Mouse (Mus musculus): ENCODE measurements around the gene Timm8a2.

Gene Timm8a2

DNA sequence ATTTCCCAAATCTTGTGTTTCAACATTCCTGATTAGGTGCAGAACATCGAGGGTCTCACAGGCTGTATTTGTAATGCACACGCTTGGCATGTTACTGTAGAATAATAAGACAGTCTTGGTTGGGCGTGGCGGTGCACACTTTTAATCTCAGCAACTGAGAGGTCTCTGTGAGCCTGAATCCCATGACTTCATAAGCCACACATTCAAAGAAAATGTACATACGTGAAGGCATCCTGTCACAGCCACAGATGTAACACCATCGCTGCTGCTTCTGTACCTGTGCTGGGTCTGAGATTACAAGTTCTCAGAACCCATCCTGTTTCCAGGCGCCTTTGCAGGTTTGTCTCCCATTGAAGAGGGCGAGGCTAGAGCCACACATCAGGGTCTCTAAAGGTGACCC is 22.7 kb upstream of the Timm8a2 start:
- DNase-seq (ENCODE audit: low spot score in 2 of 2), result no peak

- no peak for DNase-seq (ENCODE audit: low spot score in 2 of 2)
Observed at GRCm38 (mm10) chr14:122012193-122012592, 22.3 kb upstream of the Timm8a2 start.

GRCm38 (mm10) chr14:122012814-122013213 is 21.7 kb upstream of the Timm8a2 start:
- DNase-seq (ENCODE audit: low spot score in 2 of 2), result peak; percentile 35 to 77

DNA sequence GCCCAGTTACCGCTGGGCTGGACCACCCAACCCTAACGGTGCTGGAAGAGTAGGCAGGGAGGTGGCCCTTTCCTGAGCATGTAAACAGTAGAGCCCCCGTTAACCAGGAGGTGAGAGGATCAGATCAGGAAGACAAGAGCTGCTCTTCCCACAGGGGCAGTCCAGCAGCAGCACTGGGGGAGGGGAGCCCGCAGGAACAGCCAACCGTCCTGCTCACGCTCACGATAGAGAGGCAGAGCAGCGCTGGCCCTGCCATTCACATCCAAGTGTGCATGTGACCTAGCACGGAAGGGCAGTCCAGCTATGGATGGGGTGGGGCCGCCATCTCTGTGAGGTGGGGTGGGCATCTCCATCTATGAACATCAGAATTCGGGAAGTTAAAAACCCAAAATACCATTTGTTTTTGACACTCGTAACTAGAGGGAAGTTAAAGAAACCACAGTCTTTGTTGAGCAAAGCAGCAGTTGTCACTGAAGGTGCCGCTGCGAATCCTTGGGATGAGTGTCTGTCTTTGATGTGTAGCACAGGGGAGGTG is 21.0 kb upstream of the Timm8a2 start:
- peak; percentile 56 to 78 for DNase-seq (ENCODE audit: low spot score in 2 of 2)

DNA sequence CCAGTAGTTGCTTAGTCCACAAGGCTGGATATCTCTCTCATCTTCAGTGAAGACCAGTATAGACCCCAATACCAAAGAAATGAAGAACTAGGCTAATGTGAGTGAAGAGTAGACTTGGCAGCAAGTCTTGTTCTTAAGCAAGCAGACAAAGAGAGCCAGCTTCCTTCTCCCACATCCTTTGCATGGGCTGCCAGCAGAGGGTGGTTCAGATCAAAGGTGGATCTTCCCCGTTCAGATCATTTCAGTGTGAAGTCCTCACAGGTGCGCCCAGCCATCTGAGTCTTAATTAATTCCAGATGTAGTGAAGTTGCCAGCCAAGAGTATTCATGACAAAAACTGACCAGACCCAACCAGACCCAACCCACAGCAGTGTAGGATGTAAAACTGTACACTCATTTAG is 16.5 kb upstream of the Timm8a2 start:
- no peak for DNase-seq (ENCODE audit: low spot score in 2 of 2)

GRCm38 (mm10) chr14:122019389-122019788 is 15.1 kb upstream of the Timm8a2 start:
- DNase-seq (ENCODE audit: low spot score in 2 of 2), result no peak

DNA sequence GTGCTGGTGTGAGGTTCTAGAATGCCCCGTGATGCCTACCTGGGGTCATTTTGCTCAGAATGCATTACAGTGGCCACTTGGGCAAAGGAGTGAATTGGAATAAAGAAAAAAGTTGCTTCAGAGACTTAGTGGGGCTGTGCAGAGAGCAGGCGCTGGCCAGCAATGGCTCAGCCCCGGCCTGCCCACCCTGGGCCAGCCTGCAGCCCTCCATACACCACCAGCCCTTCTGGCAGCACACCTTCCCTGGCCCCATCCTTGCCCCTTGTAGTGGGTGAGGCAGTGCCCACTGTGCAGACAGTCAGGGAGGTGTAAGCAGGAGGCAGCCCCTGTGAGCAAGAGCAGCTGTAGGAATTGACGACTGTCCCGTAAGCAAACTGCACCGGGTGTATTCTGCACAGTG is 13.9 kb upstream of the Timm8a2 start:
- DNase-seq (ENCODE audit: low spot score in 2 of 2), result no peak

GRCm38 (mm10) chr14:122023054-122023453 is 11.4 kb upstream of the Timm8a2 start:
- no peak for DNase-seq (ENCODE audit: low spot score in 2 of 2)

DNA sequence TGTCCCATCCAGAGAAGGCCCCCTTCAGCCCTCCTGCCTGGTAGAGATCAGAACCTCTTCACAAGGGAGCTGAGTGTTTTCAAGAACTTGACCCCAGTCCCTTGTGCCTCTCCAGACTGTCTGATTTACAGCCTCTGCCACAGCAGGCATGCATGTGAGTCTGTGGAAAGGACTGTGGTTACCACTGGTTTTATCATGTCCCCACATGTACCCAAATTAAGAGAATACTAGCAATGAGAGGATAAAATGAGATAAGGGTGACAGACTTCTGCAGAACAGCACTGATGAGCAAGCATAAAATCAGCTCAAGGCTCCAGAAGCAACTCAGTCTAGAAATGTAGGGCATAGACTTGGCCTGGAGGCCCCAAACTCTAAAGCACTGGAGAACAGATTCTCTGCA is 10.5 kb upstream of the Timm8a2 start:
- no peak for DNase-seq (ENCODE audit: low spot score in 2 of 2)

GRCm38 (mm10) chr14:122028926-122029745 is 5.3 kb upstream of the Timm8a2 start:
- DNase-seq (ENCODE audit: low spot score in 2 of 2), result no peak

GRCm38 (mm10) chr14:122029851-122030250 is 4.6 kb upstream of the Timm8a2 start:
- no peak for DNase-seq (ENCODE audit: low spot score in 2 of 2)

DNA sequence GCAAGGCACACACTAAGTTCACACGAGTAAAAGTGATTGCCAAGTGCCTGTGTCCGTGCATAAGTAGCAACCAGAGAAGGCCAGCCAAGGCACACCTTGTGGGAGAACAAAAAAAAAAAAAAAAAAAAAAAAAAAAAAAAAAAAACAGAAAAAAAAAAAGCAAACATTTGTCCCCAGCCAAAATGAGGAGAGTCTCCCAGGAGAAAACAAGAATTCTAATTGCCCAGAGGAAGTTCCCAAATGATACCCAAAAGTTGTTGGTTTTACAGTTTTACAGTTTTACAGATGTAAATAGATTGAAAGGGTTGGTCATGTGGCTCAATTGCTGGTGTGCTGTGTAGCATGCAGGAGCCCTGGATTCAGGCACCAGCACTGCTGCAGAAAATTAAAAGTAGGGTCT is 2.4 kb upstream of the Timm8a2 start:
- DNase-seq (ENCODE audit: low spot score in 2 of 2), result no peak

GRCm38 (mm10) chr14:122035181-122035580 is 707 bp downstream of the Timm8a2 start:
- no peak for DNase-seq (ENCODE audit: low spot score in 2 of 2)

DNA sequence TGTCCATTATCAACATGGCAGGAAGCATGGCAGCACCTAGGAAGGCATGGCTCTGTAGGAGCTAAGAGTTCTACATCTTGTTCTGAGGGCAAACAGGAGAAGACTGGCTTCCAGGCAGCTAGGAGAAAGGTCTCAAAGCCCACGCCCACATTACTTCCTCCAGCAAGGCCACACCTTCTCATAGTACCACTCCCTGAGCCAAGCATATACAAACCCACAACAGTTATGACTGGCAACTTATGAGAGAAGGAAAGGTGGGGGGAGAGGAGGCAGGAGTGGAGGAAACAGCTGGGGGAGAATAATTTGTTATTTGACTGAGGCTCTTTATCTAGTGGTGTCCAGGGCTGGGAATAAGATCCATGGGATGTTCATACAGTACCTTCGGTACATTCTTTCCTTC is 1.4 kb downstream of the Timm8a2 start:
- no peak for DNase-seq (ENCODE audit: low spot score in 2 of 2)

DNA sequence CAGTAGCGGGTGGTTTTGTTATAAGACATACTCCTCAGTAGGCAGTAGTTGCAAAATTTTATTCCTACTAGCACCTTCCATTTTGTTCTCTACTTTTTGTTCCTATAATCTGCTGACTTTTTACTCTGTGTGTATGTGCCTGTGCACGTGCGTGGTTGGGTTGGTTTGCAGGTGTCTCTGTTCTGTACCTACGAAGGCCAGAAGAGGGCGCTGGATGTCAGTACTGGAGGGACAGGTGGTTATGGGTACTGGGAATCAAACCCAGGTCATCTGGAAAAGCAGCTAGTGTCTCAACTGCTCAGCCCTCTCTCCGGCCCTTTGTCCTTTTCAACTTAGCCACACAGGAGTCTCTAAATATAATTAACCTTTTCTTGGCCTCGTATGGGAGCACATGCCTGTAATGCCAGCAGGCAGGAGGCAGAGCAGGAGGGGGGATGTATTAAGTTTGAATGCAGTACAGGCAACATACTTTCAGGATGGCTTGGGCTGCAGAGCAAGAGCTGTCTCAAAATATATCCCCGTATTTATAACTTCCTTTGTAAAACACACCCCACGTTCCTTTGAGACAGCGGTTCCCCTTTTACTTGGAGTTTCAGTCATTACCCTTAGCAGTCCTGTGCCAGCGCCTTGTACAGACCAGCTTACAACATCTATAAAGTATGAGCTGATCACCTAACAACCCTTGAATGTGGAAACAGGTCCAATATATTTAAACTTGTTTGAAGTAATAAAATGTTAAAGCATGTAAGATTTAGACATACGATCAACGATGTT is 4.6 kb downstream of the Timm8a2 start:
- no peak for DNase-seq (ENCODE audit: low spot score in 2 of 2)

- DNase-seq (ENCODE audit: low spot score in 2 of 2), result no peak
Observed at GRCm38 (mm10) chr14:122041413-122041825, 6.9 kb downstream of the Timm8a2 start.

DNA sequence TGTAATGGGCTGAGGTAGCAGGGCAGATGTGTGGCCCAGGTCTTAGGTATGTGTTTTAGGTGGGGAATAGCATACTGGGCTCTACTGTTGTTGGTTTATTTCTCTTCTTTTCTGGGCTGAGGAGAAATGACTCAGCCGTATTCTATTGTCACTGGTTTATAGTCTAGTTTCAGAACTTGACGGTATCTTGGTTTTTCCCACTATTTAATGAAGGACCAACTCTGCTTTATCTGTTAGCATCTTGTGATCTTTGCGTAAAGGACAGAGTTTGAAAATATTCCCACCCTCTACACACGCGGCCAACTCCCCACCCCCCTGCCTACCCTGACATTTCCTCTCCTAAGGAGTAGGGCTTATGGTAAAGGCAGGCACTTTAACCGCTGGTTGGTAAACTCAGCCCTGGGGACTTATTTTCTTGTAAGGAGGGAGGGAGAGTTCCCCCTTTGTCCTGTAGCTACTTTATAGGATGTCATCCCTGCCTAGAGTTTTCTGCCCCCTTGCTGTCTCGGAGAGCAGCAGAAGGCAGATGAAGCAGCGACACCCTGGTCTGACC is 7.7 kb downstream of the Timm8a2 start:
- no peak for DNase-seq (ENCODE audit: low spot score in 2 of 2)

- DNase-seq (ENCODE audit: low spot score in 2 of 2), result no peak
Observed at GRCm38 (mm10) chr14:122047784-122048183, 13.3 kb downstream of the Timm8a2 start.

- DNase-seq (ENCODE audit: low spot score in 2 of 2), result no peak
Observed at GRCm38 (mm10) chr14:122048816-122049215, 14.3 kb downstream of the Timm8a2 start.

DNA sequence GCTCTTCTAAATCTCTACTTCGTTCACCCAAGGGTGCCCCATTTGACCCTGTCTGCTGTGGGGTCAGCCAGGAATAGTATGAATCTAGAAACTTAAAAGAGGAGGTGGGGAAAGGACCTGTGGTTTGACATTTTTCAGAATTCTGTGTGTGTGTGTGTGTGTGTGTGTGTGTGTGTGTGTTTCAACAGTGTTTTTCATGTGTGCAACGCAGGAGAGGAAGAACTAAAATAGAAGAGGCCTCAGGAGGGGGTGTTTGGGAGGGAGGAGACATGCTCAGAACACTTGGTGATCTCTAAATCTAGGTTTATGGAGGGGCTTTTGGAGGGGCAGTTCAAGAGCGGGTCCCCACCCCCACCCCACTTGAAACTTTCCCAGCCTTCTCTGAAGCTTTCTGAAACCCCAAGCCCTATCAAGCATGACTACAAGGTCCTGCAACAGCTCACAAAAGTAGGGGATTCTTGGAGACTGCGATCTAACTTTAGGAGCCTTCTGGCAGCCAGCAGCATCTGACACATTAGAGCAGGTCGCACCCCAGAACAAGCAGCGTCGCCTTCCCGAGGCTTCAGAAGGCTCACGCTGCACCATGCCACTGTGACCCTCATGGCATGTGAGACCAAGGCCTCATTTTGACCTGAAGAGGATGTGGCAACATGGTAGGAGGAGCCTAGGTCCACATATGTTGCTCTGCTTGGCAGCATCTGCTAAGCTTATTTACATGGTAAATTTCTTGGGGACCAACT is 18.6 kb downstream of the Timm8a2 start:
- DNase-seq (ENCODE audit: low spot score in 2 of 2), result peak in 1 of 2 experiments; percentile 41

DNA sequence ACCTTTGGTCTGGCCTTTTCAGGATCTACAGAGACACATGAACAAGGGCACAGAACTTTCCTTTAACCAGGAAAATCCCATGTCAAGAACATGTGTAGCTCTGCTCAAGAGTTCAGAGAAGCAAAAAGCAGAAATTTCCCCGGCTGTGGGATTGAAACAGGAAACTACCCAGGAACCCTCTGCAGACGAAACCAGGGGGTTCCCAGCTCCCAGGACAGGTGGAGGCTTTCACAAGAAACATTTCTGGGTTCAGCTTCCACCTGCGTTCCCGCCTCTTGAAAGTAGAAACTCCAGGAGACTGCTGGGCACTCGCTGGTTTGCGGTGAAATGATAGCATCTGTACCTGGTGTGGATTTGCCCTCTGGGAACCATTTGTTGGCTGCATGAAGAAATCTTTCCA is 22.4 kb downstream of the Timm8a2 start:
- DNase-seq (ENCODE audit: low spot score in 2 of 2), result no peak

- DNase-seq (ENCODE audit: low spot score in 2 of 2), result no peak
Observed at GRCm38 (mm10) chr14:122057941-122058346, 23.5 kb downstream of the Timm8a2 start.
